Mouse (Mus musculus) liver, embryonic 14.5 days (tissue): ENCODE measurements around the gene Csnk2a1.

Experiments used
- CTCF ChIP-seq: IDR thresholded peaks from 2 replicates; pipeline ENCODE4 v1.5.1; 2016; ENCODE audit warnings: antibody characterized with exemption, low read depth, control low read depth
- EP300 ChIP-seq: IDR thresholded peaks from 2 replicates; pipeline ENCODE4 v1.6.1; 2016; ENCODE audit warnings: antibody characterized with exemption, low read depth

DNA sequence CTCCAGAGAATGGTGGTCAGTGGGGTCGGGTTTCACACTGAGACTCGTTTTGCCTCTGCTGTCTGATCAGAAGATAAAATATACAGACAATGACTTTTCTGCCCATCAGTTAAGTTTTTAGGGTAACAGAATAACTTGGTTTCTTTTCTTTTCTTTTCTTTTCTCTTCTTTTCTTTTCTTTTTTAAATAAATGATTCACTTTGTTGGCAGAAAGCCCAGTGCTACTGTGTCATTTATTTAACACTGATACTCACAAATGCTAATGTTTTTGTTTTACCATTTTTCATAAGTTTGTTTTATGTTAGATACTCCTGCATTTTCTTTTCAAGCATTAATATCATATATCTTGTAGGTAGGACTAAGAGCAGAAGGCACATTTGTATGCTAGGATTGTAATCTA is 13.9 kb downstream of the Csnk2a1 start:
- TF ChIP-seq CTCF: no peak
- TF ChIP-seq EP300: no peak
